Mouse (Mus musculus) thymus, postnatal 4 days (tissue): ENCODE measurements at regions not wholly inside any gene's neighbourhood (a gene's known extent, or its start where the extent isn't known, plus 50 kb on each side); places are given as distances from the start of the nearest gene placed in this dataset.

ENCODE experiments used
- DNase-seq: peaks from one replicate; pipeline ENCODE4 v3.0.0; 2021

- DNase-seq: no peak
These were observed 390.6 kb upstream of the Mmadhc start for GRCm38 (mm10) chr2:50687222-50687621.

DNA sequence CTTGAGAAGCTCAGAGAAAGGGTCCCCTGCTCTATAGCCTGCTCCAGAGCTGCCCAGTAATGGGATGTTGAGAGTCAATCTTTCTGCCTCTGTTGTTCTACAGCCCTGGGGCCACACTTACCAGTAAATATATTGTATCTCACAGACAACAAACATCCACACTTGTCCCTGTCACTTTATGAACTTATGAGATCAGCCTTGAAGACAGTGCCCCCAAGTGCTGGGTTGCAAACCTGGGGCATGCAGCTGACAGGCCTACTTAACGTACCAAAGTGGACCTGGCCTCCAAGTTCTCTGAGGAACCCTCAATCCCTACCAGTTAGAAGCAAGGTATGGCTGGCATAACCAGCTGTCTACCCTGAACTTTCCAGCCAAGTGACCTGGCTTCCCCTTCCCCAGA lies 380.9 kb upstream of the Mmadhc start:
- peak; percentile 56 for DNase-seq

DNA sequence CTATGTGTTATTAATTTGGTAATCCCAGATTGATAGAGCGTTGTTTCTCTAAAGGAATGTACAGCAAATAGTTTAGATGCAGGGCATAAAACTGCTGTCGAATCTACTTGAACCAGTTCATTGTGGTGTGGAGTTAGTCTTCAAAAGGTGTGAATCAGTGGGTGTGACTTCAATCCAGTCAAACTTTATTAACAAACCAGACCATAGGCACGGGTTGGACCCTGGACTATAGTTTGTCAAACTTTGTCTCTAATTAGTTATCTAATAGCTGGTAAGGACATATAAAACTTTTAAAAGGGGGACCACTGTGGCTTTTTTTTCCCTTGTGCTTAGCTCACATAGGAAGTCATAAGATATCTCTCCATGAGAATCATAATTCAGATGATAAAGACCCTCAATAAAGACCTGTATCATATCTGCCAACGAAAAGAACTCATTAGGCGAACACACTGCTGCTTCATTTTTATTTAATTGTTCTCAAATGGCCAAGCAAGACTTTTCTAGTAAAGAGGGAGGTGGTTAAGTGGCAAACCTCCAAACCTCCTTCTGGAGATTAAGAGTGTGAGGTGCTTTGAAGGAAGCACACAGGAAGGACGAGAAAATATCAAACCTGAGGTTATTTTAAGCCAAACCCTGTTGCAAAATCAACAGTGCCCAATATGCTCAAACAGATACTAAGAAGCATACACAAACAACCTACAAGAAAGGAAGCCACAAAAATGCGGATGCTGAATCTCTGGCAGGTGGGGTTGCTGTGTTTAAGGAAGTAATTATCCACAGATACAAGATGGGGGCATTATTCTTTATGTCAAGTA lies 379.3 kb upstream of the Mmadhc start:
- no peak for DNase-seq

DNA sequence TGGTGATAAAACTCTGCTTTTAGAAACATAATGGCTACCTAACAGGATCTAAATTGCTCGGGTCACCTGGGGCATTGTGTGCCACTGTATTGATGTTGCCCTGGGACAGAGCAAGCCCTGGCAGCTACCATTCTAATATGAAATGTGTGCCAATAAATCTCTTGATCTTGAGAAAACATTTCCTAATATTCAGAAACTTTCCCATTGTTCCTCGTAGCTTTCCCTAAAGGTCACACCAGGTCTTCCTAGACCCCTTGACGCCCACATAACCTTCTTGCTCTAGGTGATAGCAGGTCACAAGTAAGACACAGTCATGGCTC lies 378.2 kb upstream of the Mmadhc start:
- no peak for DNase-seq

DNA sequence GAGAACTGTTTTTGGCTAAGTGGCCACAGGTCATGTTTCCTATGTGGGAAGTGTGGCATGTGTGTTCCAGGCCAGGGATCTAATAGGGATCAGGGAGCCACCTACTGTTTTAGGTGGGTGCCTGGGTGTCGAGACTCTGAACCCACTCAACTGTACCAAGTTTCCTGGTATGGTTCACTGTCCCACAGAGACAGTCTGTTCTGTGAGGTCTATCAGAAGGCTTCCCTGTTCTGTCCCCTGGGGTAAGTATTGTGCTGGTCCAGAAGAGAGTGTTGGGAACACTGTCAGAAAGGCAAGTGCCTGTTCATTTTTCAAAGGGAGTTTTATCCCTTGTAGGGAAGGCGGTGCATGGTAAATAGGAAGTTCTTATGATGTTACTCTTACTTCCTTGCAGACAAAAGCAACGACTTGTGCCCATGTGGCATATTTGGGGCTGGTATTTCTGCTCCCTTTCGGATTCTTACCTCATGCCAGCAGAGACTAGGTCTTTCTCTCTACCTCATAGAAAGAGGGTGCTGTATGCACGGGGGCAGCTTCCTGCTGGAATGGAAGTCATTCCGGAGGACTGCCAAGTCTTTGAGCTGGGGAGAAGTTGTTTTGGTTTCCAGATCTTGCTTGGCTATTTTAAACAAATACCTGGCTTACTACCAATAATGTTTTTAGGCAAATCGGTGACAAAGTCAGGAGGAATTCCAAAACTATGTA lies 377.7 kb upstream of the Mmadhc start:
- no peak for DNase-seq

DNA sequence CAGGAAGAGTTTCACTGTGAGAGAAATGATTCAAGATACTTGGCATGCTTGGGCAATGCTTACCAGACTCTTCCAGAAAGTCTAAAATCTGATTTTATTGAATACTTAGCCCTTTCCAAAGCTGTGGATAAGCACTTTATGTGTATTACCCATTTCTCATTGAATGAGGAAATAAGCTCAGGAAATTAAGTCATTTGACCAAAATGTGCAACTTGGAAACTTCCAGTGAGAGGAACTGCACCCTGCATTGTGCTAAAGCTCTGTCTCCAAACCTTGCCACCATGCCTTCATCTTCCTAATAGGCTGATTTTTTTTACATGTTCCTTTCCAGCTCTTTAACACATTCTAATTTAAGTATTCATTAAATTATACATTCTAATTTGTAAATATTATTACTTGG lies 372.7 kb upstream of the Mmadhc start:
- DNase-seq: no peak

- no peak for DNase-seq
These were observed 372.2 kb upstream of the Mmadhc start for GRCm38 (mm10) chr2:50668789-50669188.

GRCm38 (mm10) chr2:50667180-50667579 lies 370.6 kb upstream of the Mmadhc start:
- DNase-seq: no peak

DNA sequence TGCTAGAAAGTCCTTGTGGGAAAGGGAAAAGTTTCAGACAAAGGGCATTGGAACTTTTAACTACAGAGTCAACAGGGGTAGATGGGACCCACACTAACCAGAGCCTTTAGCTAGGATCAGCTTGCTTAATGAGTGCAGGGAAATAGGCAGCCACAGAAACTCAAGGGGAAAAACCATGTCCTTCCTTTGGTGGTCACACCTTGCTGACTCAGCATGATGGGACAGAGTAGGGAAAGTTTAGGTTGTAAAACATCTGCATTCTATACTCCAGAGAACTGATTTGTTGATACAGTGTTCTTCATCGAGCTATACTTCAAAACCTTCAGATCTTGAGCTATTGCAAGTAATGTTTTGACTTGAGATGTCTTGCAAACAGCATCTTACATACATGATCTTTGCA lies 365.9 kb upstream of the Mmadhc start:
- DNase-seq: no peak

DNA sequence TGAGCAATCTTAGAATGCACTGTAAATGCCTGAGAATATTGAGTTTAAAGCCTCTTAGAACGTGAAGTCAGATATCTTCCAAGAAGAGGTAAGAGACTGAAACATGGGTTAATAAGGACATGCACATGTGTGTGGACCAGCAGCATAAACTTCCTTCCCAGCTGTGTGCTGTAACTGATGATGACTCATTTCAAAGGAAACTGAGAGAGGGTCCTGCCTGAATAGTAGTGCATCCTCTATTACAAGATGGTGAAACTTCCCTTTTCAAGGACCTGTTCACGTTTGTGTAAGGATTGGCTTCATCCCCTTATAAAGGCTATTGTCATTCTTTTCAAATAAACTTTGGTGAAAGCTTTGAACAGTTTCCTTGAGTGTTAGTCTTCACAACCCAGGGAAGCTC lies 363.4 kb upstream of the Mmadhc start:
- no peak for DNase-seq

DNA sequence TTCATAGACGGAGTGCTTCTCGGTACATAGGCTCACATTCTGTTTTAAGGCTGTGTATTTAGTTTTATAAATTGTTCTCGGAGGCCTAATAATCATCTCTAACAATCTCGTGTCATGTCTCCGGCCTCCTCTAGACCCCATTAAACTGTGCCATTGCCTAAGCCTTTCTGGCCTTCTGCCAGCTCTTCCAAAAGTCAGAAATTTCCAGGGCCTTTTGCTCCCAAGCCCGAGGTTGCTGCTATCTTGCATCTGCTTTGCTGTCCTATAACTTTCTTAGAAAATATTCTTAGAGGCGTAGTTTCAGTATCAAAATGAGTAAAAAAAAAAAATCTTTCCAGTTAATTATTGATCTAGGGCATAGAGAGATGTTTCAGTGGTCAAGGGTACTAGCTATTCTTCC lies 361.2 kb upstream of the Mmadhc start:
- DNase-seq: no peak

DNA sequence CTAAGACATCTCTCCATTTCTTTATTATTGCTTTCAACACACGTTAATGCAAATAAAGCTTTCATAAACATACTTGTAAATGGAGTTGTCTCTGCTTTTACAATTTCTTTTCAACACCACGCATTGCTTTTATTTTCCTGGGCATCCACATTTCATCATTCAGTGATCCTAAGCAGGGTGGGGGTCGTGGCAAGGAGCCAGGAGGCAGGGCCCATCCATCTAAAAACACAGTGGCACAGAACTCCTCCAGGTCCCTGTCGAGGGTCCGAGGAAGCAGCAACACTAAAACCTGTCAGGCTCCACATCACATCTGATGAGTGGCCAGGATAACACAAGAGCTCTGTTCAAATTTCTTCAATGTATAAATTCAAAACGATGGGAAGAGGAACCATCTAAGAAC lies 359.8 kb upstream of the Mmadhc start:
- DNase-seq: no peak

GRCm38 (mm10) chr2:50654953-50655324 lies 358.3 kb upstream of the Mmadhc start:
- DNase-seq: no peak

DNA sequence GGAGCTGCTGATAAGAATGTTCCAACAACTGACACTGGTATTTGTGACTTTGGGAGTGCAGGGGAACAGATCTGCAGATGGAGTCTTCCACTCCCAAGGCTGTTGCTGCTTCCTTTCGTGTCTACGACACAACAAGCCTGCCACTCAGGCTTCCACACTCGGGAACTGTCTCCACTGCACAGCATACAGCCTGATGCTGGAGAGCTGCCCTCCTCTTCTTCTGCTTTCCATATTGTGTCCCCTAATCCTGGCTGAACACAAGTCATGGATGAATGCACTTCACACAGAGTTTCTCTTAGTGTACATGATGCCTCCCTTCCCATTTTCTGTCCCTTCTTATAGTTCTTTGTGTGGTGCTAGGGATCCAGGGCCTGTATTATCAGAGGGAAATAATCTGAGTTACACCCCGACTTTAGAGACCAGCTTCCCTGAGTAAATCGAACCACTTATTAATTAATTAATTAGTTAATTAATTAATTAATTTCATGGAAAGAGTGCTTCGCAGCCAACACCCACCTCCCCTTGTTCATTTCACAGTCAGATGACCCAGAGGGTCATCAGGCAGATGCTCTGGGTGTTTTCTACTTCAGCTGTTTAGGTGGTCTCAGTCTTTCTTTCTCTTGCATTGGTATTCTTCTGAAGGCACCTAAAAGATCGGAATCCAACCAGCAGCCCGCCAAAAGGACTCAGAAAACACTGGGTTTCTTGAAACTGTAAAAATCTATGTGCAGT lies 357.8 kb upstream of the Mmadhc start:
- DNase-seq: no peak

GRCm38 (mm10) chr2:50653121-50653615 lies 356.6 kb upstream of the Mmadhc start:
- DNase-seq: no peak

- no peak for DNase-seq
These were observed 353.1 kb upstream of the Mmadhc start for GRCm38 (mm10) chr2:50649656-50650055.

DNA sequence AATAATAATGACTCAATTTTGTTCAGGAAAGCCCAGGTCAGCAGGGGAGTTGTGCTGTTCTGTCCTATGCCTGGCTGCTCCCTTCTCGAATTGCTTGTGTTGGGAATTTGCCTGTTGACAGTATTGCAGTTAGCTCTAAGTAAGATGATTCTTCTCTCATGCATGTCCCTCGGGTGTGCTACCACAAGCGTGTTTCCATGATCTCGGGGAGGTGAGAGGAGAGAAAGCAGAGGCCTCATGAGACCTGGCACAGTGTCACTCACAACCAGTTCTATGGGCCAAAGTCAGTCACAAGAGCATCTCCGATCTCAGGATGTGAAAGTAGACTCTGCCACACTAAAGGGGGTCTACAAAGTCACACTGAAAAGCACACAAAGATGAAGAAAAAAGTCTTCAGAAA lies 346.6 kb upstream of the Mmadhc start:
- no peak for DNase-seq

- no peak for DNase-seq
These were observed 345.6 kb upstream of the Mmadhc start for GRCm38 (mm10) chr2:50642198-50642597.

DNA sequence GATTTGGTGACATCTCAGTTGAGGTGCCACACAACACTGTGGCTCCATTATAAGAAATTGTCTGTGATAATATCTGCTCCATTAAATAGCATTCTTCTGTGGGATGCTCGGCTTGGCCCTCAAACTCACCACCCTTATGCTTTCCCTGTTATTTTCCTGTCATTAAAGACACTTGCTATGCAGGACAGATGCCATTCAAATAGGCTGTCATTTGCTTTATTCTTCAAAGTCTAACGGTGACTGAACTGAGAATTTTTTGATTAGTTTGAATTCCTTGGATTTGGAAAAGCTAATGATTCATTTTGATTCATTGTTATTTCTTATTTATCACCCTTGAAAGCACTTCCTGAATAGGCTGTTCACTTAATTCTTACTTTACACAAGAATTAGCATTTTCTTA lies 339.3 kb upstream of the Mmadhc start:
- DNase-seq: no peak

DNA sequence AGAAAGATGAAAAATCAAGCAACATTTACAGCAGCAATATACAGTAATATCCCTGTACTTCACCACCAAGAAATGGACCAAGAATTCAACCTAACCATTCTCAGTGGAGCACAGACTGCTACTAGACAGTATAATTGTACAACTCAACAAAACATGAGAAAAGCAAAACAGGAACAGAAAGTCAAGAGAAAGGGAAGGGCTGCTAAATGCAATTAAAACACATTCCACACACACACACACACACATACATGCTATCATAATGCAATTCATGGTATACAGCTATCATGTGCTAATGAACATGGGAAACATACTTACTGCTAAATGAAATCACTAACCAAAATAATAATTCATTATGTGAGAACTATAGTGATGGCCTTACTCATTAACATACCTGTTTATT lies 335.2 kb upstream of the Mmadhc start:
- no peak for DNase-seq

GRCm38 (mm10) chr2:50627501-50627900 lies 330.9 kb upstream of the Mmadhc start:
- no peak for DNase-seq

DNA sequence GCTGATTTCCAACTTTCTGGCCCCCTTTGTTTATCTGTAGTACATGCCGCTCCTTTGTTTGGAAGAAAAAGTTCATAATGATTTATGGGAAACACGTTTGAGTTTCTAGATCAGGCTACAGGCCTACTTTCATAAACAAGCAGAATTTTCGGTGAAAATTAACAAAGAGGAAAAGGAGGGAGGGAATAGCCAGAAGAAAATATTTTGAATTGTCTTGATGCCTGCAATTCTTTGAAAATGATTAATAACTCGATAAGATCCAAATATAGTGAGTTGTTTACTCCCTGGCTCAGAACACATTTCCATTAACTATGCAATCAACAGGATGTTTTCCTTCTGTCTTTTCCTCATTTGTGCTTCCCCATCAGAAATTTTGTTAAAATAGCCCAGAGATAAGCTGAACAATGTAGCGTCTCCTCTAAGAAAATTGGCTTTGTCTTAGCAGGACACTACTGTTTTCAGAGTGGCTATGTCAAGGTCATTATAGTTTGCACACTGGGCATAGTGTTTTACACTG lies 328.7 kb upstream of the Mmadhc start:
- DNase-seq: no peak

DNA sequence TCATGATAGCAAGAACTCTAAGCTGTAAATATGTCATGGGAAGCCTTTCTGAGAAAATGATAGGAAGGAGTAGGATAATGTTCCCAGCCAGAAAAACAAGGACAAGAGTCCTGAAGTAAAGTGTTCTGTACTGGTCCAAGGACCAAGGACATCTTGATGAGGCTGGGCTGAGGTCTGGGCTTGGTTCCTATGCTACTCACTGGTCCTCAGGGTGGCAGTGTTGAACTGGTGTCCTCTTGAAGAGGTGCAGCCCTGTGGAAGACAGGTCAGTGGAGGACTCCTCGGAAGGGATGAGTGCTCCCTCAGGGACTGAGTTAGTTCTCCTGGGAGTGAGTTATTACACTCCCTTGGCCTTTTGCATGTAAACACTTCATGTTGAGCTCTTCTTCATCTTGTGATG lies 312.5 kb upstream of the Mmadhc start:
- no peak for DNase-seq

DNA sequence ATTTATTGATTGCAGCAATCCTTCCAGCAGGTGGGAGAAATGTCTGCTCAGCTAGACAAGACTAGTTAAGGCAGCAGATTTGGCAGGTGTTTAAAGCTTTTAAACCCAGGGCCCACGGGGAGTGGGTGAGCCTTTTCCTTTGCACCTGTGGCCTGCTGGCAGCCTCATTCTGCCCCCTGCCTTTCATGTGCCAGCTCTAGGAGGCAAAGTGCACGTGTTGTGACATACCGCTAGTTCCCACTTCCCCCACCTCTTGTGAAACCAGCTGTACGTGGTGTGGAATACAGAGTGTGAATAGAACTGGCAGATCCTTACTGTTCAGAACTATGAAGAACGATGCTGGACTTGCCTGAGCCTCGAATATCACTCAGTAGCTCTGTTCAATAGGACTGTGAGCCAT lies 292.6 kb upstream of the Mmadhc start:
- DNase-seq: peak; percentile 71
